Mouse (Mus musculus): Measurements from ENCODE around the gene Nox1.

Nox1 gene

DNA sequence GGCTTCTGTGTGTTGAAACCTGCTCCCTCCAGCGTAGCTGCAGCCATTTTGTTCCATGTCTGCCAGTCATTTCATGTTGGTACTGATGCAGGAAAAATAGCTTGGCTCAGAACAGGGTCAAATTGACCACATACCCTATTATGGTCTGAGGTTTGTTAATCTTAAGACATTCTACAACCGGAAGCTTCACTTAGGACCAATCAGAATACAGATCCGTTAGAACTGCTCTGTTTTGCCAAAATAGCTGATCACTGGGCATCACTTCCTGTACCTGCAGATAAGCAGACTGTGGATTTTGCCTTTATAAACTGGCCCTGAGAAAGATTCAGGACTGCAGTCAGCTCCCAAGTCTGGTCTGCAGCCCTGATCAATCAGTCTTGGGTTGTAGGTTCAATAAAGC is 93.2 kb downstream of the Nox1 start:
- no peak for DNase-seq (ENCODE audit: low spot score)

DNA sequence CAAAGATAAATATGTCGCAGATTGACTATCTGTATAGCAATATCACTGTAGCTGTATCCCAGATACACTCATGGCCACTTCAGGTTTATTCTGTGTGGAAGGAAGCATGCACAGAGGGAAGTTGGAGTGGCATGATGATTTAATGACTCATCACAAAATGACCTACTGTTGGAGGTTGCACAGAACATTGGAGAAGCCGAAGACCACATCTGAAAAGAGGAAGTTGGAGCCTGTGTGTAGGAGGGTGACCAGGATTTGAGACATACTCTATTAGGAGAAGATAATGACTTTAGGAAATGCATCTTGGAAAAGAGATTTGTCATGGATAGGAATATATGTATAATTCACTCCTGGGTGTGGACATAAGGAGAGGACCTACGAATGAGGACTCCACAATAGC is 105.3 kb downstream of the Nox1 start:
- DNase-seq (ENCODE audit: low spot score), result no peak

DNA sequence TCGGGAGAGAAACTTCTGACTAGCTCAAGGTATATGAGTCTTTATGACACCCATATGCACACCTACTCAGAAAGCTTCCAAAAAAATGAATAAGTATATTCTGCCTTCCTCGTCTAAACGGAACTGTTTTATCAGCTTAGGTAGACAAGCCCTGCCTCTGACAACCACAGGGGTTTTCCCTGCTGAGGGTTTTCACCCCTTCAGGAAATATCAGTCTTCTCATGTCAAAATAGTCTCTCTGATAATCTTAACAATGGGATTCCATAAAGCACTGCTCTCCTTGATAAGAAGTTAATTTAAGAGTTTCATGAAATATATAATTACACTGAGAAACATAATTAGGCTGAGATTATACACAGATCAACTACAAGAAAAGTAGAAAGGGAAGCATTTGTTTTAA is 110.0 kb downstream of the Nox1 start:
- no peak for DNase-seq (ENCODE audit: low spot score)

DNA sequence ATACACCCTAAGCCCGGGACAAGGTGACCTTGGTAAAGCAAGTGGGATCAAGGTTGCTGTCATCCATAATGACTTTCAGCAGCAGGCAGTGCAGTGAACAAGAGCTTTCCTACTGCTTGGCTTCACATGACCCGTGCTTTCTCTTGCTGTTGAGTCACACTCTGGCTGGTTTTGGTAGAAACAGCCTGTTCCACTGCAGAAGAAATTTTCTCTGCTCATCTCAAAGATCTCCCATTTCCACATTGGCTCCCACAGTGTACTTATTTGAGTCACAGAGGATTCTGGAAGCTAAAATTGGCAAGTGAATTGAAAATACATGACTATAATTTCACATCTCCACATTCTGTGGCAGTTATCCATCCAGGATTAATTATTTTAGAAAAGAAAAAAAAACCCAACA is 119.1 kb downstream of the Nox1 start:
- DNase-seq (ENCODE audit: low spot score), result no peak

DNA sequence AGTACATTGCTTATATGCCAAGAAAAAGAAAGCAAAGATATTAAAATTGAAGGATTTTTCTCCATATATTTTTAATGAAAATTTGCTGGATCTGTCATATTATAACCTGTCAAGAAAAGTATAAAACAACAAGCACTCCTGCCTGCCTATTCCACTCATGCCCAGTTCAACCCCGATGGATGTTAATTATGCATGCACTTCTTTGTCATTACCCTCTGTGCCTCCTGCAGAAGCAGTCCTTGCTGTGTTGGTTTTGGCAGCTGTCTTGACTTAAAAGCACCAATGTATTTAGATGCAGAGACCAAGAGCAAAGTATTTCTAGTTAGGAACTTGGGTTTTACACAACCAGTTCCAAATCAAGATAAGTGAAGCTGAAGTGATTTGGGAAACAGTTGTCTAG is 136.3 kb downstream of the Nox1 start:
- DNase-seq (ENCODE audit: low spot score), result no peak

DNA sequence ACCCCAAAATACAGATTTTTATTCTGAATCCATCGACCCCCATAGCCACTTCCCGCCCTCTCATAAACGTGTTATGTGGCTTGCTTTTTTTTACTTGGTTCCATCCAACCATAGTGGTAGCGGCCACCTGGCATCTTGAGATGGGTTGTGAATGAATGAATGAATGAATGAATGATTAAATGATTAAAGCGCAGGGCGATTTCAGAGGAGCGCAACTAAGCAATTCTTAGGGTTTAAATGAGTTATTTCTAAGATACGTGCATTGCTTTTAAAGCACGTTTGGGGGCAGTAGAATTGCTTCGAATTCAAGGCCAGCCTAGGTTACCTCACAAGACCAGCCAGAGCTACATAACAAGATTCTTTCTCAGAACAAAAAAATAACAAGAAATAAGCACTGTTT is 162.0 kb downstream of the Nox1 start:
- DNase-seq (ENCODE audit: low spot score), result no peak

DNA sequence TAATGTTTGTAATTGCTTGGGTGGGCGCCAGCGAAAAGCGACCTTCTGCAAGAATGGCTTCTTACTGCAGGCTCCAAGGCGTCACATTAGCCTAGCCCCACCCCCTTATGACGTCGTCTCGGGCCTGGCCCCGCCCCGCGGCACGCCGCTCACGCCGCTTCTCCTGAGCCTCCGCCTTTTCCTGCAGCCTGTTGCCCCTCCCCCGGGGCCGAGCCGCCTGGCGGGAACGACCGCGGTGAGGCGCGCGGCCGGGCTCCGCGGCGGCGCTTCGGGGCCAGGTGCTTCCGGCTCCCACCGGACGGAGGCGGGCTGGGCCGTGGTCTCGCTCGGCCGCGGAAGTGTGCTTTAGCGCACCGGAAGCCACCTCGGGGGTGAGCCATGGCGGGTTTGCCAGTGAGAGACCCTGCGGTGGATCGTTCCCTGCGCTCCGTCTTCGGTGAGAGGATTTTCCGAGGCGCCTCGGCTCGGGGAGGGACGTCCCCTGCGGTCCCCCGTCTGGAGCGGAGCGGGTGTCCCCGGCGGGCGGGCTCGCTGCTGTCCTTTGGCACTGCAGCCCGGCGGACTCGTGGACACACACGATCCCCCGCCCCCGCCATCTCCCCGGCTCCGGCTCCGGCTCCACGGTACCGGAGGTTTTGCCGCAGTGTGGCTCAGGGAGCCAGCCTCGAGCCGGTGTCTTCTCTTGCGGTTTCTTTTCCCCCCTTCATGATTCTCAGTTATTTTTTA is 162.6 kb downstream of the Nox1 start, which contains the start of gene Cstf2:
Gene Cstf2 (plus strand): TSS at position 201 of the 726 bp plus-strand sequence.
- peak; percentile 95 for DNase-seq (ENCODE audit: low spot score)

DNA sequence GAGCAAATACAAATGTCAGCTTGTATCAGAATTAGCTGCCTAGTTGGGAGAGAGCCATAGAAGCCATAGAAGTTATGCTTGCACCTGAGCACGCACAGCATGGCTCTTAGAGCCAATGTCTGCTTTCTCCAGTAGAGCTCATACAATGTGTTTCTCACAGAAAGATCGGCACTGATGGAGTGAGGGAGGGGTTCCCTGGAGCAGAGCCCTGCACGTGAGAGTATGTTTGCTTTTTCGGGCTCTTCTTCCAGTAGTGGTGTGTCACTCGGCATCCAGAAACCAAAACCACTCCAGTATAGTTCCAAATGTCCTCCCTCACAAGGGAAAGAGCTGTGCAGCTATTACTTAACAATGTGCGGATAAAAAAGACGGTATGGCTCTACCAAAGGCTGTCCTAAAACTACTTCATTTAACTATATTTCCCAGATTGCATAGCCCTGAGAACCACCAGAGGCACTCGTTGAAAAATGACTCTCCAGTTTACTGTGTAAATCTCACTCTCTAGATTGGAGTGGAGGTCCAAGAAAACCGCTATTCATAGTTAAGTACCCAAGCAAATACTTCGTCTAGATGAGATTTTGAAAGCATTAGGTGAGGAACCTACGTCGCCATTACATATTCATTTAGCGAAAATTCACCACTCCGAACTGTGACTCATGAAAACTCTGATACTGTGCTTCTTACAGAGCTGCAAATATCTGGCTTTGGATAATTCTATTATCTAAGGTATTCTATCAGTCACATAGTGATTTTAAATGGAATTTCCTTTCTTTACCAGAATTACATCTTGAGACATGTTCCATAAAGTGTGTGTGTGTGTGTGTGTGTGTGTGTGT is 163.5 kb downstream of the Nox1 start:
- DNase-seq (ENCODE audit: low spot score), result peak; percentile 6

DNA sequence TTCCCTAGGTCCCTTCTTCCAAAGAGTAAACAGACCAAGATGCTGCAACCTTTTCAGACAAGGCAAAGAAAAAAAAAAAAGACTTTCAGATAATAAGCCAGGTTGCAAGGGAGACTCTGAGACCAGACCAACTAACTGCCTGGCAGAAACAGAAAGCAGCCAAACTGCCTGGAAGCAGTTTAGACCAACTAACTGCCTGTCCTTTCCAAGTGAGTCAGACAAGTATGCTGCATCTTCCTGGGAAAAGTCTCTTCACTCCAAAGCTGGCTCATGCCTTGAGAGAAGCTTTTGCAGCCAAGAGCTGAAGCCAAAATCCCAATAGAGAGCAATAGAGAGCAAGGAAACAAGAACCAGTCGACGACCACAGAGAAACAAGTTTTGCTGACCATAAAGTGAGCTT is 164.9 kb downstream of the Nox1 start:
- DNase-seq (ENCODE audit: low spot score), result no peak

DNA sequence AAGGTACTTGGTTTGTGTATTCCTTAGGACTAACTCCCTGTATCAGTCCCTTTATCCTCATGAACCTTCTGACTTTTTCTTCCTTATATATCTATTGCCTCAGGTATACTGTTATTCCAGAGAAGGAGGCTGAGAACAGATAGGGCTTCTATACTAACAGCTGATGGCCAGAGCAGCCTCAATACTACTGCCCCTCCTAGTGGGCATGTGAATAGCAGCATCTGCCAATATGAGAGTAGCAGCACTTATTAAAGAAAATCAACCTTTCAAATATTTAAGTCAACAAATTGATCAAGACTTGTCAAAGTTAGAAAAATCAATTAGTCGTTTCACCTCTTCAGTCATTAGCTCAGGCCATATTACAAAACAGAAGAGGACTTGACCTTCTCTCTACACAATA is 172.8 kb downstream of the Nox1 start:
- no peak for DNase-seq (ENCODE audit: low spot score)
